Mouse (Mus musculus): ENCODE data around the gene Pgs1. TPM values are rescaled to one million over a fixed set of nuclear protein-coding genes. Genes with fewer than 3 reads are reported as not detected.

Gene Pgs1
- total RNA-seq, 2 experiments from 2014 or later: 13.0 to 18.7 TPM

DNA sequence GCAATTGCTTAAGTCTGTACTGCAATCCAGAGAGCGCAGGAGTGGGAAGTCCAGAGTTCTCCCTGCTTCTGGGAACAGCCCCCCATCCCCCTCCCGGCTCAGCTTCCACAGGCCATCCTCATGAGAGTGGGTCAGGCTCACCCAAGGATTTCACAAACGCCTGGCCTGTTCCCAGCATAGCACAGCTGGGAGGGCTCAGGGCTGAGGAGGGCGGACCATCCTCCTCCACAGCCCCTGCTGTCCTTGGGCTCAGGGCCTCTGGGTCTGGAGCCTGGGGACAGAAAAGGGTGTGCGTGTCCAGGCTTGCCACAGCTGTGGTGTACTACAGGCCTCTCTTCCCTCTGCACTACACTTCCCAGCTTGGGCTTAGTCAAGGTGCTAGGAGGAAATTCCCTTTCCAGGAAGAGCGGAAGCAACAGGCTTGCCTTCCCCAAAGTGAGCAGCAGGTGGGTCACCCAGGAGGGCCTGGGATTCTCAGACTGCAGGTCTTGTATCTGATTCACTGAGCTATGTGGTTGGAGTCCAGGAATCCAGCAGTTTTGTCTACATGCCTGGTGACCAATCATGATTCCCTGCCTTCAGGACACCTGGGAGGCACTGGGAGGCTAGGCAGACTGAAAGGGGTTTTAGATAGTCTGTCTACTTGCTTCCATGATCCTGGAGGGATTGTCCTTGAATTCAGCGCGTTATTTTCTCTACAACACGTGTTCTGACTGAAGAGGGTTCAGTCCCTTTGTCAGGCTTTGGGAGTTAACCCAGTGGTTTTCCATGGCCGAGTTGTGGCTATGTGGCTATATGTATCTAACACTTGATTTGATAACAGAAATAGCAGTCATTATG is 23.6 kb upstream of the Pgs1 start:
- ATAC-seq (replicated peaks; ENCODE audit: poor library complexity): no peak

DNA sequence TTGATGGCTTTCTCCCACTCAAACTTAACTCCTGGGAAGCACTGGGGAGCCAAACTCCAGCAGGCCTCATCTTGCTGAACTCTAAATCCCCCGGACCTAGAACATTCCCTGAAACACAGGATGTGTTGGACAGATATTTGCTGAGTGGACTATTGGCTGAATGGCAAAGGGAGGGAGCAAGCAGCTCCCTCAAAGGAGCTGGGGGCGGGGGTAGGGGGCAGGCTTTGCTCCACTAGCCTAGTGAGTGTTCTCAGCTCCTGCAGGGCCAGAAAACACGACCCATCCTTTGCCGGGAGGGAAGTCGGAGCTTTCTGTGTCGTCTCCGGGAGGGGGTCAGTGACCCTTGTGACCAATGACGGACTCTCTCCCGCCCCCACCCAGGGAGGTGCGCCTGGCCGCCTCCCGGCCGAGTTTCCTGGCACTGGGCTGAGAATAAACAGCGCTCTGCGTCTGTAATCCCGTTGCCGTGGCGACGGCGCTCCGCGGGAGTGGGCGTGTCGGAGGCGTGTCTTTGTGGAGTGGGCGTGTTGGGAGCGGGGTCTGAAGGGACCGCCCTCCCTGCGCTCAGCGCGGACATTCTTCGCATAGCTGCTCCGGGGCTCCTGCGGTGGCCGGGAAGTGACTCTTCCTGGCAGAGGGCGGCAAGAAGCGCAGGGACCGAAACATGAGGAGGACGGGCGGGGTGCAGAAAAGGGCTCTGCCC is 22.9 kb upstream of the Pgs1 start:
- ATAC-seq (replicated peaks; ENCODE audit: poor library complexity): peak; percentile 89

DNA sequence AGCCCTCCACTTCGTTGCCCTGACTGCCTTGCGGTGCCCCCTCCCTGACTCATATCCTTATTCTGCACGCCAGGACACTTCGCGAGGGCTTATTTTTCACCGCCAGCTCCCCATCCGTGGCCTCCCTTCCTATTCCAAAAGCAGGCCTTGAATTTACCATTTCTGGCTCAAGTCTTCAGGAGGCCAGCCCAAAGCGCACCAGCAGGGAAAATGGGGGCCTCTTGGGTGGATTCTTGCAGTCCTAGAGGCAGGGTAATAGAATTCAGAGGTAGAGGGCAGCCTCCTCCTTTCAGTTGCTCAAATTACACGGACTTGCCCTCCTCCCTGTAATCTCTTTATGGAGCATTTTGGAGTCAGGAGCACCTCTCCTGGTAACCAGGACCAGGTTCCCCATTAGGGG is 22.2 kb upstream of the Pgs1 start:
- no peak for ATAC-seq (replicated peaks; ENCODE audit: poor library complexity)

DNA sequence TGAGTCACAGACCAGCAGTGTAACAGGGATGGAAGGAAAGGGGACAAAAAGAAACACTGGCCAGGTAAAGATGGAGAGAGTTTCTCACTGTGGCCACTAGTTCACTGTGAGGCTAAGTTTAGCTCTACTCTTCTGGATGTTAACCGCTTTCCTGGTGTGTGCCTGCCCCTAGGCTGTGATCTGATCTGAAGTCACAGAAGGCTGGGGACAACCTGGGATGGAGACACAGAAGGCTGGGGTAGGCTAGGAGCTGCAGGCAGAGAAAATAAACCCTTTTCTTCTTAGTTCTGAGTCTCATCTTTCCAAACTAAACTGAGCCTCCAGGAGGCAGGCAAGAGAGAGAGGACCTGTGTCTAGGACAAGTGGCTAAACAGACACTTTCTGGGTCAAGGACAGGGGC is 21.8 kb upstream of the Pgs1 start:
- no peak for ATAC-seq (replicated peaks; ENCODE audit: poor library complexity)

DNA sequence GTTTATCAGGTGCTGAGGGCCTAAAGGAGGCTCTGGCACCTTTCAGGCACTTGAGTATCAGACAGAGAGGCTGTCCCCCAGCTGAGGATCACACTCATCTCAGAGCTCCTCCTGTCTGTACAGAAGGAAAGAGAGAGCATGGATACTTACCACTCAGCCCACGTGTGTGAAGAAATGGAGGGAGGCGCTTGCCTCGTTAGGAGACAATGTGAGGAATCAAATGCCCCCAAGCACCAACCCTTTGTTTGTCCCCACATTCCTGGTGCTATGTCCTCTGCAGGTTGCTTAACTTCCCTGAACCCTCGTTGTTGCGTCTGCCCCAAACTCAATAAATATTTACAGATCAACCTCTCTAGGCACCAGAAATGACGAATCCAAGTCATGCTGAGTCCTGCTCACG is 21.0 kb upstream of the Pgs1 start:
- ATAC-seq (replicated peaks; ENCODE audit: poor library complexity): no peak

DNA sequence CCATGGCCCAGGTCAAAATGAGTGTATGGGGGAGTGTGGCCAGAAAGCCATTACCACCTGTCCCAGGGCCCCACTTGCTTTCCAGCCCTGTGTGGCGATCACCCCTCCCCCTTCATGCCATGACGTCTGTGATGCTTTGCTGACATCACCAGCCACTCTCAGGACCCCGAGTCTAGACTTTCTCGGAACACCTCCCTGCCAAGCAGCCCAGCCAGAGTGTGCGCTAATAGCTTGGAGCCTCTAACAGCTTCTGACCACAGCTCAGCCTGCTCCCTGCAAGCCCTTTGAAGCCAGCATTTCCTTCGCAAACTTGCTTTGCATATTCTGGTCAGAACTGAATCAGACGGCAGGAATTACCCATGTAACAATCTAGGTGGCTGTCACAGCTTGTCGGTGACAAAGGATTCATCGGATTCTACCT is 20.5 kb upstream of the Pgs1 start:
- no peak for ATAC-seq (replicated peaks; ENCODE audit: poor library complexity)

DNA sequence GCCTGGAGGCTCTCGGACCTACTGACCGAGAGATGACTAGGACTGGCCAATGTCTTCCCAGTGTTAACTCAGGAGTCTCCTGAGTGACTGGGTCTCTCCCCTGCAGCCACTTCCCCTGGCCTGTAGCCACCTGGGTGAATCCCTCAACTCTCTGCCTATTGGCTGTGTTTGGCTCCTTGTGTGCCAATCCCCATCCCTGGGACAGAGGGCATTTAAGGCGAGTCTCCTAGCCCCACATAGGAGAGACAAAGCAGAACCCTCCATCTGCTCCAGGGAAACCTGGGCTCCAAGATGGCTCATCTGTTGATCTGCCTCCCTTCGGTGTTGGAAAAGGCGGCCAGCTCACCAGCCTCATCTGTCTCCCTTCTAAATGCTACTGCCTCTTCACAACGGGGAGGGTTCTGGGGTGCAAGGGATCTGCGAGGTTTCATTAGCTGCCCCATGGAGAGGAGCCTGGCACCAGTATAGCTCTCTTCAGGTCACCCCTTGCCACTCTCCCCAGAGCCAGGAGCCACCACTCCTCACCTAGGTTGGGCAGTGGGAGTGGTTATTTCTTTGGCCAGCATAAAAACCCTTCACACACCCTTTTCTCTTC is 19.5 kb upstream of the Pgs1 start:
- no peak for ATAC-seq (replicated peaks; ENCODE audit: poor library complexity)

DNA sequence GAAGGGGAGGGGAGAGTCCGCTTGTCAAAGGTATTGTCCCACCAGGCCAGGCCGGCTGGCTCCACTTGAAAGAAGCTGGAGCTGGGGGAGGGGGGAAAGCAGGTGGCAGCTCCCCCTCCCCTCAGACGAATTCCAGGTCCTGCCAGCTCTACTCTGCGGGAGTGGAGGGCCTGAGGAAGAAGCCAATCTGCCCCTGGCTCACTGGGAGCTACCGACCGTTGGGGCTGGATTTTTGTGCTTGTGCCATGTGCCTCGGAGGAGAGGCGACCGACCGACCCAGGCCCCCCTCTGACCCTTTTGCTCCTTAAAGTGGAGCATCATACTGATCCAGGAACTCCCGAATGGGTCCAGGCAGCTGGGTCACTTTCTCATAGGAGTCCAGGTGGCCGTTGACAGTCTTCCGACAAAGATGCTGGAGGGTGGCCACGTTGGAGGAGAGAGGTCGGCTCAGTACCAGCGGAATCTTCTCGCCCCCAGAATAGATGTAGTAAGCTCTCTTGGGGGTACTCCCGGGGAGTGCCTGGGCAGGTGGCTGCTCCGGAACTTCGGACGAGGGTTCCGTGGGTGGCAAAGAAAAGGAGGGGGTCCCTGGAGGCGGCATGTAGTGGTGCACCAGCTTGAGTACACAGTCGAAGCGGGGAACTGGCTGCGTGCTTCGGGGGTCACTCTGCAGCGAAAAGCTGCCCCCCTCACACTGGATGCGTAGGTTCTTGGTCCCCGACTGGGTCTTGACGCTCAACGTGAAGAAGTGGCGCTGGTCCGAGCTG is 18.7 kb upstream of the Pgs1 start:
- no peak for ATAC-seq (replicated peaks; ENCODE audit: poor library complexity)

DNA sequence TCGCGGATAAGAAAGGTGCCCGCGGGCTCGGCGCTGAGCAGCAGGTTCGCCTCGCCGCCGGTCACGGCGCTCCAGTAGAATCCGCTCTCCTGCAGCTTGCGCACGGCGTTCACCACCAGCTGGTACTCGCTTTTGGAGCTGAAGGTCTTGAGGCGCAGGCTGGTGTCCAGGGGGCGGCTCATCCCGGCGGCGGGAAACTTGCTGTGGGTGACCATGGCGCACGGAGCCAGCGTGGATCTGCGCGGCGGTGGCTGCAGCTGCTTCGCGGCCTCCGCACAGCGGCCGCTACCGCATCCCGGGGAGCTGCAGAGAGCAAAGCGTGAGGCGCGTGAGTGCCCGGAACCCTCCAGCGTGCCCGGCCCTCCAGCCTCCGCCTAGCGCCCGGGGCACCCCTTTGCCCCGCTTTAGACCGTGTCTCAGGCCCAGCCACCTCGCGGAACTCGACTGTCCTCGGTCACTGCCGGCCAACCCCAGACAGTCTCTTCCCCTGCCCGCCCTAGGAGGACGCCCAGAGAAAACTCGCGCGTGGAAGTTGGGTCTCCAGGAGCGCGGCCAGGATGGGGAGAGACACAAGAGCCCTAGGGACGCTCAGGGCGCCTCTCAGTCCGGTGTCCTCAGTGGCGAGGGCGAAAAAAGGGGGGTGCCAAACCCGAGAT is 17.9 kb upstream of the Pgs1 start:
- no peak for ATAC-seq (replicated peaks; ENCODE audit: poor library complexity)

DNA sequence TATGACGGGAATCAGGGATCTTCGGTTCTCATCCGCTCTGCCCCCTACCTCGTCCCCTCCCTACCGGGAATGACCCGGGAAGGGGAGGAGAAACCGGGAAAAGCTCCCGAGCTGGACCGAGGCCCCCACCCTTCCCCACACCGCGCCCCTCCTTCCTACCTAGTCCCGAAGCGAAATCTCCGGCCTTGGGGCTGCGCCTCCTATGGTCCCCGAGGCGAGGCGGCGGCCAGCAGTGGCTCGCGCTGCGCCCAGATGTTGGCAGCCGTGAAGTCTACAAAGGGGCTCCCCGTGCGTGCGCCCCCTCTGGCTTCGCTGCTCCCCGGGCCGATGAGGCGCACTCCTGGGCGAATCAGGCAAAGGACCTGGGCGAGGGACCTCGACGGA is 17.4 kb upstream of the Pgs1 start:
- peak; percentile 8 for ATAC-seq (replicated peaks; ENCODE audit: poor library complexity)

DNA sequence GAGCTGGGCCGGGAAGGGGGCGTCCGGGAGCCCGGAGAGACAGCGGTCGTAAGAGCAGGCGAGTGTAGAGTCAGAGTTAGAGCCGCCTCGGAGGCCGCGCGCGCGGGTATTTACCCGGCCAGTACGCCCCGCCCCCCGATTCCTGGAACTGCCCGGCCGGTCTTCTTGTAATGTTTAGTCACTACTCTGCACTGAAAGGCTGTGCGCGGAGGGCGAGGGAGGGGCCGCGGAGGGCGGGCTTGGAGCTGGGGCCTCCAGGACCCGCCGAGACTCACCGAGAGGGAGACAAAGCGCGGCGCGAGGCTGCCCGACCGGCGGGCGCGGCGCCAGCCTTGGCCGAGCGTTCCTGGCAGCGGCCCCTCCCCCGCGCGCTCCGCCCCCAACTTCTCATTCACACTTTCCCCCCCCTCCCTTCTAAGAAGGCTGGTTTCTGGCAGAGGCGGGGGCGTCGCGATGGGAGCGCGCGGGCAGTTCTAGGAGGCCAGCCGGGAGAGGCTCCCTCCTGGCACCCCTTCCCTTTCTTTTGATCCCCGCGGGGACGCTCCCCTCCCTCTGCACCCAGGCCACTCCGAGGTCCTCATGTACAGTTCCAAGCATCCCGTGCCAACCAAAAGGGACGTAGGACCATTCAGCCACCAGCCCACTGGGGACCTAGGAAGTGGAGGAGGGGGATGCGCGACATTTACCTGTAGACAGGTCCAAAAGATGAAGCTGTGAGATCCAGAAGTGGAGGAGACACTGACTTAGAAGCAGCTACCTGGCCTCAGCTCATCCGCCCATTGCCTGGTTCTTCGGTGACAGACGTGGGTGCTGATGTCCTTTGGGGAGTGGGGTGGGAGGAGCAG is 16.8 kb upstream of the Pgs1 start:
- peak; percentile 64 for ATAC-seq (replicated peaks; ENCODE audit: poor library complexity)

DNA sequence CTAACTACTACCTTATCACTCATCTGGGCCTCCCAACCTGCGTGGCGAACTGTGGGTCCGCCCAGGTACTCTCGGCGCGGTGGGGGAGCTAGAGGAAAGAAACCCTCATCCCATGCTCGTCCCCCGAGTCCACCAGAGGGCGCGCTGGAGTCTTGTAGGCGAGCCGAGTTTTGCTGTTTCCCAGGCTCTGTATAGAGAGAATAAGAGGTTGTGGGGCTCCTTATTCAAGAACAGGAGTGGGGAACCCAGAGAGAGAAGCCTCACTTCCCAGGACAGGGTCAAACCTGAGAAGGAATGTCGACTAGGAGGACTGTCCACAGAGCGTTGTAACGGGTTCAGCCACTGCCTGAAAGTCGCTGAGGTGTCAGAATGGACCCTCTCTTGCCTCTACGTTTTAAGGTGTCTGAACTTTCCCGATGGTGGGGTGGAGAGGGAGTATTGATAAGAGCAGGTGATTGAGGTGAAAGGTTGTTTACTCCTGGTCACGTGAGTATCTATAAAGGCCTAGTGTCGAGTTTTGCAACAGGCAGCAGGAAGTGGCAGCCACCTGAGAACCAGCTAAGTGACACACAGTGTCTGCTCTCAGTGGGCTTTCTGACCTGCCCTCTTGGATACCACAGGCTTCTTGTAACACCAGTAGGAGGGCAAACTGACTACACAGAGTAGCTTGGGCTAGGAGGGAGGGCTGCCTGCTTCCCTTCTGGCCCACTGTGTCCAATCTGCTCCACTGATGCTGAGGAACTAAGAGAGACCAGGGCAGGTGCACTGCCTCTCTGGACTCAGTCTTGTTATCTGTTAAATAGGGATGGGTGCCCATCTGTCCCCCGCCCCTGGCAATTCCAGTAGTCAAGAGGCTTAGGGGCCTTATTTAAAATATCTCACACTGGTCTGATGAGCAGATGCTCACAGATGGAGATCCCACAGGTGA is 15.9 kb upstream of the Pgs1 start, which contains the start of gene Socs3:
Gene Socs3 (minus strand): TSS at position 103 of the 928 bp plus-strand sequence.
- peak; percentile 63 for ATAC-seq (replicated peaks; ENCODE audit: poor library complexity)

DNA sequence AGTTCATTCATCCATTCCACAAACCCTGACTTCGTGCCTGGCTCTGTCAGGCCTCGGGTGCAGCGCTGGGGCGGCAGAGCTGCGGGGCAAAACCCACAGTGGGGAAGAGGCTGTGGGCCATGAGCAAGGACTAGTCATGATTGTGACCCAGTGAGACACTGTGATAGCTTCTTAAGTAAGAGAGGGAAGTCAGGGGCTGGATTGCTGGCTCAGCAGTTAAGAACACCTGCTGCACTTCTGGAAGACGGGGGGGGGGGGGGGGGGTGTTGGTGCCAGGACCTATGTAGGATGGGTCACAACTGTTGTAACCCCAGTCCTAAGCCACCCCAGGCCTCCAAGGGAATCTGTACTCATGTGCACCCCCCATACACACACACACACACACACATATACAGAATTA is 15.0 kb upstream of the Pgs1 start:
- no peak for ATAC-seq (replicated peaks; ENCODE audit: poor library complexity)

DNA sequence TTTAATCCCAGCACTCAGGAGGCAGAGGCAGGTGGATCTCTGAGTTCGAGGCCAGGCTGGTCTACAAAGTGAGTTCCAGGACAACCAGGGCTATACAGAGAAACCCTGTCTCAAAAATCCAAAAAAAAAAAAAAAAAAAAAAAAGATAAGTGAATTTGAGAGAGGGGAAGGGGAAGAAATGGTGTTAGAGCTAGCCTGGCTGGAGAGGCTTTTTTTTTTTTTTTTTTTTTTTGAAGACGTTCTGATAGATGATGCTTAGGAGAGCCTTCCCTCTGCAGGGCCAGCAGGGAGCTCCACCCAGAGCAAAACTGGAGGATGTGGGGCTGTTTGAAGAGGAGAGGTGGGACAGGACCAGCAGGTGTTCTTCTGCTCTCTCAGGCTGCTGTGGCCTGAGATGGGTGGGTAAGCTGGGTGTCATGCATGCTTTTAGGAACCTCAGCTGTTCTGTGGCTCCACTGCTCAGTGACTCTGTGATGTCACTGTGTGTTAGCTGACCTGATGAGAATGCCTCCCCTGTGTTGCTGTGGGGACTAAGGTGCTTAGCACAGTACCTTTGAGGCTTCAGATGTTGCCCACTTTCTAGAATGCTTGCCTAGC is 14.3 kb upstream of the Pgs1 start:
- no peak for ATAC-seq (replicated peaks; ENCODE audit: poor library complexity)

DNA sequence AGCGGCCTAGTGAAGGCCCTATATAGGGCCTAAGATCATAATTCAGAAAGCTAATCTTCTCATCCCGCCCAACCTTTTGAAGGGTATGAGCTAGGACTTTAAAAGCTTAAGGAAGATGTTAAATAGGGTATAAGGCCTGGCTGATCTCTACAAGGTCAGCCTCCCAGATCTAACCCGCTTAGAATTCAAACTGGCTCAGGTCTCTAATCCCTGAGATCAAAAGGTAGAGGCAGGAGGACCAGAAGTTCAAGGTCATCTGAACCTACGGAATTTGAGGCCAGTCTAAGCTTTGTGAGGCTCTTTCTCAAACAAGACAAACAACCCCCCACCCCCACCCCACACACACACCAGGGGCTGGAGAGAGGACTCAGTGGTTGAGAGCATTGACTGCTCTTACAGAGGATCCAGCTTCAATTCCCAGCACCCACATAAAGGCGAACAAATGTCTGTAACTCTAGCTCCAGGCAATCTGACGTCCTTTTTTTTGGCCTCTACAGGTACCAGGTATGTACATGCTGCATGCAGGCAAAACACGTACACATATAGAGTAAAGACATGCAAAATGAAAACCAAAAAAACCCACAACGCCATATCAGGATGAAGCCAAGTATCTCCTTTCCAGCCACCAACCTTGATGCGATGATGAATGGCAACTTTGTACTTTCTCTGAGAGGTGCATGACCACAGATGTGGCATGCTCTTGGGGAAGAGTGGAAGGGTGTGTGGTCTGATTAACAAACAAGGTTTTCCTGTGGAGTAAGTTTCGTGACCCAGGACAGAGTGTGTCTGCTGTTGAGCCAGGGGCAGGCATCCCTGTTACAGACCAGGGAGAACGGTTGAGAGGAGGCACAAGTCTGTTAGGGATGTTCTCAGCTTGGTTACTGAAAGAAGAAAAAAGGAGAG is 13.2 kb upstream of the Pgs1 start:
- no peak for ATAC-seq (replicated peaks; ENCODE audit: poor library complexity)

DNA sequence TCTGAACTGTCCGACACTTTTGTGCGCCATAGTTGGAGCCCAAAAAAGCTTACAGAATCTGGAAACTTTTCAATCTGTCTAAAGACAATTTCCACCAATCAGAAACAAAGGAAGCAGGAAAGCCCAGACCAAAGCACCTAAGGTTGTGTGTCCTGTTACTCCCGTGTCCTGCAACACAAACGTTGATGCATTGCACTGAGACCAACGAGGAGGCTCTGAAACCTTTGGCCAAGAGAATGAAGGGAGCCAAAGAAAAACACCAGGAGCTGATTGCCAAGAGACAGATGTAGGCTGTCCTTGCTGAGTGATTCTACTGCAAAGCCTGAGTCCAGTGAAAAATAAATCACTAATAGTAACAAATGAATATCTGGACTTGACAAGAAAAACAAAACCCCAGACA is 12.5 kb upstream of the Pgs1 start:
- ATAC-seq (replicated peaks; ENCODE audit: poor library complexity): no peak
